Mouse (Mus musculus) myocyte (in vitro differentiated cells): ENCODE results near the gene Plac9b.
"Not testable (repeated sequence)": the region's sequence is repeated elsewhere in the genome, so short reads cannot be mapped to it uniquely, and the experiment has no call there.

Source experiments
- CEBPB ChIP-seq: IDR thresholded peaks from 2 replicates; pipeline ENCODE4 v1.6.1; 2011; ENCODE audit warnings: mild to moderate bottlenecking, moderate library complexity; ENCODE audit not compliant: poor library complexity, insufficient read depth, severe bottlenecking
- MYOD1 ChIP-seq, 3 experiments: IDR thresholded peaks; one replicate each; pipeline ENCODE4 v1.6.1; 2011; ENCODE audit warnings: control low read depth in 2 of 3, low read depth in 2 of 3, mild to moderate bottlenecking in 2 of 3, moderate library complexity in 1 of 3; ENCODE audit not compliant: insufficient read length in 2 of 3, control insufficient read depth in 1 of 3
- POLR2A ChIP-seq: IDR thresholded peaks from one replicate; pipeline ENCODE4 v1.6.1; 2011; ENCODE audit warnings: low read depth, mild to moderate bottlenecking, control low read depth, moderate library complexity; ENCODE audit not compliant: insufficient read length
- POLR2AphosphoS2 ChIP-seq: IDR thresholded peaks from one replicate; pipeline ENCODE4 v1.6.1; 2011; ENCODE audit warnings: low read depth, control low read depth; ENCODE audit not compliant: insufficient read length

DNA sequence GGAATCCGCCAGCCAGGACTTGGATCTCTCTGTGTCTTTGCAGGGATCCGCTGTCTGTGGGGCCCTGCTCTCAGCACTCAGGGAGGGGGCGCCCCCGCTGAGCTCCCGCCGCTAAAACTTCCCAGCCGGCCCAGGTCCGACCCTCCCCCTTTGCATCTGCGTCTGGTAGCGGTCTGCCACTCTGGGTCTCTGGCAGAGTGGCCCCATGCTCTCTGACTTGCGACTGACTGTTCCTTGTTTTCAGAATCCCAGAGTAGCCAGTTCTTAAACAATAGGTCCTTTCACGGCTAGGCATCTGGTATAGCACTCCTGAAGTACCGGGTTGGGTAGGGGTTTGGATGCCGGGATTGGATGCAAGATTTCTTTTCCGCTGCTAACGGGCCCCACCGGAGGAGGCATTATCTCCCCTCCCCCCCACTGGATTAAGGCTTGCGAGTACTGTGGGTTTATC lies 63.7 kb downstream of the Plac9b start:
- TF ChIP-seq MYOD1 (IDR thresholded peaks at IDR 0.05; ENCODE audit: control insufficient read depth in 1 of 3, insufficient read length in 2 of 3, low read depth in 2 of 3); POLR2A; POLR2AphosphoS2; CEBPB: not testable (repeated sequence)
